Mouse (Mus musculus): ENCODE data around the gene 1810024B03Rik. TPM values are rescaled to one million over a fixed set of nuclear protein-coding genes. Genes with fewer than 3 reads are reported as not detected.
A peak's percentile ranks its signal among the peaks of the same experiment; 100 is the strongest.

The 1810024B03Rik gene
- polyA plus RNA-seq (2015; fragmentation: Nextera tagmentation; extraction: Ambion mirVana) = 1.3 and 1.7 TPM in 2 replicates

- 12% methylated on average over 36 of the region's 36 CpGs for WGBS
- H3K27ac ChIP-seq (replicated peaks) = peak within 1 kb of the TSS; percentile 64
- H3K4me1 ChIP-seq = peaks cover 17% of the 10 kb centered on the region
- ATAC-seq (replicated peaks) = peak; percentile 99
- H3K27me3 ChIP-seq = no peaks in the 10 kb centered on the region
- peaks cover 25% of the 10 kb centered on the region for H3K36me3 ChIP-seq
- peak within 1 kb of the TSS; percentile 73 for H3K9ac ChIP-seq (replicated peaks)
- H3K4me3 ChIP-seq = peak within 1 kb of the TSS; percentile 70
- H3K4me2 ChIP-seq (replicated peaks) = peak within 1 kb of the TSS; percentile 65
- H3K9me3 ChIP-seq = no peaks in the 10 kb centered on the region
These were observed at the start of gene 1810024B03Rik, which contains the start of gene Snrnp200 for GRCm38 (mm10) chr2:127207547-127208451. TSS of gene 1810024B03Rik (minus strand) at chr2:127208280. TSS of gene Snrnp200 (plus strand) at chr2:127208386.

DNA sequence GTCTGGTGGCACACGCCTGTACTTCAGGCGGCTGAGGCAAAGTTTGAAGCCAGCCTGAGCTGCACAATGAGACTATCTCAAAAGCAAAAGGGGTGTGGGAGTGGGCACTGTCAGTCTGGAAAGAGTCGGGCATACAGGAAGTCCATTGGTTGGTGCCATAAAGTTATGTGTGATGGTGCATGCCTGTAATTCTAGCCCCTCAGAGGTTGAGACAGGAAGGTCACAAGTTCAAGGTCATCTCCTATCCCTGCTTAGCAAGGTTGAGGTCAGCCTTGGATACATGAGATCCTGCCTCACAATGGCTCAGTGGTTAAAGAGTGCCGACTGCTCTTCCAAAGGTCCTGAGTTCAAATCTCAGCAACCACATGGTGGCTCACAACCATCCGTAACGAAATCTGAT is 47.2 kb upstream of the 1810024B03Rik start:
- no peak for ATAC-seq (replicated peaks)
- peaks cover 35% of the 10 kb centered on the region for H3K36me3 ChIP-seq
- no peaks in the 10 kb centered on the region for H3K9me3 ChIP-seq
- 89% methylated on average over 6 of the region's 6 CpGs for WGBS
- no peak overlapping the region for H3K4me3 ChIP-seq
- H3K27me3 ChIP-seq = no peaks in the 10 kb centered on the region
- peaks cover 7% of the 10 kb centered on the region for H3K4me1 ChIP-seq
- no peak overlapping the region for H3K27ac ChIP-seq (replicated peaks)
- H3K9ac ChIP-seq (replicated peaks) = no peak overlapping the region
- H3K4me2 ChIP-seq (replicated peaks) = no peak overlapping the region

GRCm38 (mm10) chr2:127254604-127255134 is 46.6 kb upstream of the 1810024B03Rik start:
- no peak overlapping the region for H3K9ac ChIP-seq (replicated peaks)
- H3K36me3 ChIP-seq = peaks cover 31% of the 10 kb centered on the region
- peaks cover 13% of the 10 kb centered on the region for H3K4me1 ChIP-seq
- H3K9me3 ChIP-seq = no peaks in the 10 kb centered on the region
- H3K4me3 ChIP-seq = no peak overlapping the region
- 87% methylated on average over 3 of the region's 3 CpGs for WGBS
- no peak overlapping the region for H3K27ac ChIP-seq (replicated peaks)
- no peak for ATAC-seq (replicated peaks)
- H3K27me3 ChIP-seq = no peaks in the 10 kb centered on the region
- no peak overlapping the region for H3K4me2 ChIP-seq (replicated peaks)

GRCm38 (mm10) chr2:127252787-127253186 is 44.7 kb upstream of the 1810024B03Rik start:
- Histone ChIP-seq H3K4me1 (peaks cover 26% of the 10 kb centered on the region), H3K4me2 (replicated peaks) (no peak overlapping the region), H3K9me3 (no peaks in the 10 kb centered on the region), H3K27ac (replicated peaks) (no peak overlapping the region), H3K9ac (replicated peaks) (no peak overlapping the region), H3K27me3 (no peaks in the 10 kb centered on the region), H3K36me3 (peaks cover 14% of the 10 kb centered on the region; the same call in 1 of the 2 replicates), H3K4me3 (no peak overlapping the region)
- ATAC-seq (replicated peaks) = no peak
- WGBS = 87% methylated on average over 5 of the region's 5 CpGs

DNA sequence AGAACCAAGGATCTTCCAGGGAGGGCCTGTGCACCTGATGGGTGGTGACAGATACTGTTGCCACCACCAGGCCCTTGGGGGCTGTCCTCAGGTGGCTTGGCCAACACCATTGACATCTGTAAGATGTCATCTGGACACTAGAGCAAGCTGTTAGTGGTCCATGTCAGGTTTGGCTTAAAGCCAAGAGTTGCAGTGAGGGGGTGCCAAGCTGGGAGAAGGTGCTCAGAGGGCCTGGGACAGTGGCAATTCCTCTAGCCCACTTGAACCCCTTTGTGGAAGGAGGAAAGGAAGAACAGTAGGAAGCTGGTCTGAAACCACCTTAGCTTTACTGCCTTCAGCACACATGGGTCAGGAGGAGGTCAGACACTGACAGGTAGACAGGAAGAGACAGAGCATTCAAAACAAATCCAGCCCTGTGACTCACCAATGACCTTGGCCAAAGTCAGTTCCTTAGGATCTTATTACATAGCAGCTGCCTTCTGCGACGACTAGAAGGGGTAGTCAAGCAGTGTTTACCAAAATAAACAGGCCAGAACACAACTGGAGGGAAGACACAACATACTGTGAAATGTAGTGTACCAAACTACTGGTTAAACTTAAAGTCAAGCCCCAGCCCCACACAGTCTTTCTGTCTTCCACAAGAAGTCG is 43.9 kb upstream of the 1810024B03Rik start:
- H3K27me3 ChIP-seq = no peaks in the 10 kb centered on the region
- no peak overlapping the region for H3K27ac ChIP-seq (replicated peaks)
- WGBS = 87% methylated on average over 3 of the region's 3 CpGs
- H3K9ac ChIP-seq (replicated peaks) = no peak overlapping the region
- H3K4me2 ChIP-seq (replicated peaks) = no peak overlapping the region
- no peak overlapping the region for H3K4me3 ChIP-seq
- H3K36me3 ChIP-seq = peaks cover 6% of the 10 kb centered on the region; the same call in 1 of the 2 replicates
- no peaks in the 10 kb centered on the region for H3K9me3 ChIP-seq
- no peak for ATAC-seq (replicated peaks)
- peaks cover 28% of the 10 kb centered on the region for H3K4me1 ChIP-seq

DNA sequence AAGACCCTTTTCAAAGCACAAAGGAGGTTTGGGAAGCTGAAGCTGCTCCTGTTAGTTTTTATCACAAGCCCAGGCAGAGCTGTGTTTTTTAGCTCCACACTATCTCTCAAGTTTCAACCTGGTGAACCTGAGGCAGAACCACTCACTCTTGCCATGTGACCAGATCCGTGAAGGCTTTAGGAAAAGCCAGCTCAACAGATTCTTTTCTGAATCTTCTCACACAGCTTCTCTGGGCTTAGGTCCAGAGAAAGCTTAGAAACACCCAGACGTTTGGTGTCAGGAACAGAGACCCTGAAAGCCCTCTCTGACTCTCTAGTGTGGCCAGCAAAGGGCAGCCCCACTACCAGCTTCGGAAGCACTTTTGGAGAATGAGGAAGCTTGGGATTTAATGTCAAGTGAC is 43.4 kb upstream of the 1810024B03Rik start:
- Histone ChIP-seq H3K27me3 (no peaks in the 10 kb centered on the region), H3K4me3 (no peak overlapping the region), H3K9me3 (no peaks in the 10 kb centered on the region), H3K9ac (replicated peaks) (no peak overlapping the region), H3K36me3 (0 out of 2 replicates have a peak, but pooled peaks cover 3% of the 10 kb centered on the region), H3K27ac (replicated peaks) (no peak overlapping the region), H3K4me2 (replicated peaks) (no peak overlapping the region), H3K4me1 (peaks cover 33% of the 10 kb centered on the region)
- 70% methylated on average over 3 of the region's 3 CpGs for WGBS
- ATAC-seq (replicated peaks) = no peak

GRCm38 (mm10) chr2:127250291-127251008 is 42.4 kb upstream of the 1810024B03Rik start:
- H3K9me3 ChIP-seq = no peaks in the 10 kb centered on the region
- H3K36me3 ChIP-seq = peaks cover 7% of the 10 kb centered on the region
- ATAC-seq (replicated peaks) = no peak
- peaks cover 36% of the 10 kb centered on the region for H3K4me1 ChIP-seq
- WGBS = 94% methylated on average over 9 of the region's 9 CpGs
- no peak overlapping the region; the same call in 1 of the 2 replicates for H3K9ac ChIP-seq (replicated peaks)
- no peak overlapping the region for H3K27ac ChIP-seq (replicated peaks)
- H3K27me3 ChIP-seq = no peaks in the 10 kb centered on the region
- no peak overlapping the region for H3K4me2 ChIP-seq (replicated peaks)
- H3K4me3 ChIP-seq = no peak overlapping the region

DNA sequence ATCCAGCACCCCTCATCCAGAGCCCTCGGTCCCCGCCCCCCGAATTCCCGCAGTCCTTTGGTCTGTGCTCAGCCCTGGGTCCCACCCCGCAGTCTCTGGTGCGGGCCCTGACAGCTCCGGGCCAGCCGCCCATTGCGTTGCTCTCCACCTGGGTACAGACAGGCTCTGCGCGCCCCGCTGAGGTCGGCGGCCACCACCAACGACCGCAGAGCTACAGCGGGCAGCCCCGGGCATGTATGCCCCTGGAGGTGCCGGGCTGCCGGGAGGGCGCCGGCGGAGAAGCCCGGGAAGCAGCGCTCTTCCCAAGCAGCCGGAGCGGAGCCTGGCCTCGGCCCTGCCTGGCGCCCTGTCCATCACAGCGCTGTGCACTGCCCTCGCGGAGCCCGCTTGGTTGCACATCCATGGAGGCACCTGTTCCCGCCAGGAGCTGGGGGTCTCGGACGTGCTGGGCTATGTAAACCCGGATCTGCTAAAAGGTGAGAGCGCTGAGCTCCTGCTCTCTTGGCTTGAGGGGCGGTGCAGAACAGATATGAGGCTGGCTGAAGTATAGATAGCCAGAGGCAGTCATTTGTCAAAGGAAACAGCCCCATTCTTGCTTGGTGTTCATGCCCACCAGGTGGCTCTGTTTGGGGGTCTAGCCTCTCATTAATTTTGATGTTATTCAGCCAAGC is 40.4 kb upstream of the 1810024B03Rik start:
- no peaks in the 10 kb centered on the region for H3K27me3 ChIP-seq
- H3K36me3 ChIP-seq = peaks cover 26% of the 10 kb centered on the region
- H3K4me2 ChIP-seq (replicated peaks) = peak overlapping the region; percentile 95
- ATAC-seq (replicated peaks) = peak; percentile 67
- no peaks in the 10 kb centered on the region for H3K9me3 ChIP-seq
- peak overlapping the region; percentile 86 for H3K9ac ChIP-seq (replicated peaks)
- peak overlapping the region; percentile 94 for H3K4me3 ChIP-seq
- under 1% methylated on average over 39 of the region's 39 CpGs for WGBS
- H3K4me1 ChIP-seq = peaks cover 36% of the 10 kb centered on the region
- peak overlapping the region; percentile 84 for H3K27ac ChIP-seq (replicated peaks)

DNA sequence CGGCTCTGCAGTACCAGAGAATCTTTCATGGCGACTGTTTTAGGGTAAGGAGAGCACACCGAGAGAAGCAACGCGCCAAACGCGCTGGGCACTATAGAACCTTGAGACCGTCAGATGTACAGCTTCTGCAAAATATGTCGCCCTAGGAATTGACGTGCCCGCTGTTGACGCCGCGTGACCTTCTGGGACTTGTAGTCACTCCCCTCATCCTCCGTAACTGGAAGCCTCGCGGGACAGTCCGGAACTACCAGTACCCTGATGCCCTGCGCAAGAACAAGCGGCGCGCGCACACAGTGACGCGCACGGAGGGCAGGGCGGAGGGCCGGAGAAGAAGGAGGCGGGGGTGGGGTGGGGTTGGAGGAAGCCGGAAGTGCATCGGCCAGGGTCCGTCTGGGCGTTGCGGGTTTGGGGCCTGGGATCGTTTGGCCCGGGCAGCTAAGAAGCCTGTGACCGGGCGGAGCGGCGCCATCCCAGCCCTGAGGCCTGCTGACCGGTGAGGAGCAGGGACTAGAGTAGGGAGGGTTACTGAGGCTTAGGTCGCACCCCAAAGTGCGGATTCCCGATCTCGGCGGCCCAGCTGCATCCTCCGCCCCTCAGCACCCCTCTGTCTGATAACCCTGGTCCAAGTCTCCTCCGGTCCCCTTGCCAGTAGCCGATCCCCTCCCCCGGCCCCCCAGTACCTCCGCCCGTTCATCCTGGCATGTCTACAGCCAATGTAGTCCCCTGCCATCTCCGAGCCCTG is 39.7 kb upstream of the 1810024B03Rik start, which contains the start of the genes Ciao1 and Tmem127:
Ciao1 (minus strand) TSS at position 225 of the 742 bp plus-strand sequence.
Tmem127 (plus strand) TSS at position 317 of the 742 bp plus-strand sequence.
- WGBS = under 1% methylated on average over 53 of the region's 53 CpGs
- Histone ChIP-seq H3K36me3 (peaks cover 32% of the 10 kb centered on the region), H3K27ac (replicated peaks) (peak within 1 kb of the TSS; percentile 84), H3K4me2 (replicated peaks) (peak within 1 kb of the TSS; percentile 95), H3K9ac (replicated peaks) (peak within 1 kb of the TSS; percentile 87), H3K4me3 (peak within 1 kb of the TSS; percentile 94), H3K4me1 (peaks cover 36% of the 10 kb centered on the region), H3K9me3 (no peaks in the 10 kb centered on the region), H3K27me3 (no peaks in the 10 kb centered on the region)
- peak; percentile 99 for ATAC-seq (replicated peaks)

GRCm38 (mm10) chr2:127240065-127240464 is 32.0 kb upstream of the 1810024B03Rik start:
- no peak overlapping the region for H3K4me3 ChIP-seq
- H3K27me3 ChIP-seq = no peaks in the 10 kb centered on the region
- H3K9ac ChIP-seq (replicated peaks) = no peak overlapping the region
- H3K27ac ChIP-seq (replicated peaks) = no peak overlapping the region
- peaks cover 90% of the 10 kb centered on the region for H3K36me3 ChIP-seq
- no peak overlapping the region for H3K4me2 ChIP-seq (replicated peaks)
- H3K9me3 ChIP-seq = no peaks in the 10 kb centered on the region
- WGBS = 96% methylated on average over 2 of the region's 2 CpGs
- no peaks in the 10 kb centered on the region for H3K4me1 ChIP-seq
- ATAC-seq (replicated peaks) = no peak
